Mouse (Mus musculus): ENCODE data around the gene Ddhd1. TPM values are rescaled to one million over a fixed set of nuclear protein-coding genes. Genes with fewer than 3 reads are reported as not detected.

Ddhd1 gene
- polyA plus RNA-seq, 1 experiment: 333 TPM

GRCm38 (mm10) chr14:45551121-45551768 is 106.7 kb downstream of the Ddhd1 start:
- H3K4me3 ChIP-seq (ENCODE audit: insufficient read depth, low read depth, low read length): no peak overlapping the region
- 61% methylated on average over 17 of the region's 17 CpGs for WGBS
- TF ChIP-seq CTCF (IDR thresholded peaks at IDR 0.05; ENCODE audit: insufficient read depth, low read depth, low read length): no peak
- TF ChIP-seq POLR2A (IDR thresholded peaks at IDR 0.05; ENCODE audit: insufficient read depth, low read depth, low read length): no peak
- H3K27ac ChIP-seq (ENCODE audit: insufficient read depth, low read depth, low read length): no peak overlapping the region
- peaks cover 3% of the 10 kb centered on the region for H3K4me1 ChIP-seq (ENCODE audit: control insufficient read depth, insufficient read depth, low read length)

- 44% methylated on average over 13 of the region's 13 CpGs for WGBS
- H3K27ac ChIP-seq (ENCODE audit: insufficient read depth, low read depth, low read length): no peak overlapping the region
- H3K4me3 ChIP-seq (ENCODE audit: insufficient read depth, low read depth, low read length): no peak overlapping the region
- peaks cover 3% of the 10 kb centered on the region for H3K4me1 ChIP-seq (ENCODE audit: control insufficient read depth, insufficient read depth, low read length)
- TF ChIP-seq CTCF (IDR thresholded peaks at IDR 0.05; ENCODE audit: insufficient read depth, low read depth, low read length): no peak
- no peak for TF ChIP-seq POLR2A (IDR thresholded peaks at IDR 0.05; ENCODE audit: insufficient read depth, low read depth, low read length)
These were observed 107.8 kb downstream of the Ddhd1 start for GRCm38 (mm10) chr14:45550010-45550647.

- no peak for TF ChIP-seq POLR2A (IDR thresholded peaks at IDR 0.05; ENCODE audit: insufficient read depth, low read depth, low read length)
- no peak for TF ChIP-seq CTCF (IDR thresholded peaks at IDR 0.05; ENCODE audit: insufficient read depth, low read depth, low read length)
- Histone ChIP-seq H3K4me1 (ENCODE audit: control insufficient read depth, insufficient read depth, low read length) (peaks cover 3% of the 10 kb centered on the region), H3K27ac (ENCODE audit: insufficient read depth, low read depth, low read length) (no peak overlapping the region), H3K4me3 (ENCODE audit: insufficient read depth, low read depth, low read length) (no peak overlapping the region)
- WGBS: 89% methylated on average over 3 of the region's 3 CpGs
These were observed 109.8 kb downstream of the Ddhd1 start for GRCm38 (mm10) chr14:45548118-45548517.

- TF ChIP-seq CTCF (IDR thresholded peaks at IDR 0.05; ENCODE audit: insufficient read depth, low read depth, low read length) (no peak), POLR2A (IDR thresholded peaks at IDR 0.05; ENCODE audit: insufficient read depth, low read depth, low read length) (no peak)
- WGBS: 93% methylated on average over 7 of the region's 7 CpGs
- Histone ChIP-seq H3K4me3 (ENCODE audit: insufficient read depth, low read depth, low read length) (no peak overlapping the region), H3K27ac (ENCODE audit: insufficient read depth, low read depth, low read length) (no peak overlapping the region), H3K4me1 (ENCODE audit: control insufficient read depth, insufficient read depth, low read length) (no peaks in the 10 kb centered on the region)
These were observed 113.0 kb downstream of the Ddhd1 start for GRCm38 (mm10) chr14:45544905-45545304.

DNA sequence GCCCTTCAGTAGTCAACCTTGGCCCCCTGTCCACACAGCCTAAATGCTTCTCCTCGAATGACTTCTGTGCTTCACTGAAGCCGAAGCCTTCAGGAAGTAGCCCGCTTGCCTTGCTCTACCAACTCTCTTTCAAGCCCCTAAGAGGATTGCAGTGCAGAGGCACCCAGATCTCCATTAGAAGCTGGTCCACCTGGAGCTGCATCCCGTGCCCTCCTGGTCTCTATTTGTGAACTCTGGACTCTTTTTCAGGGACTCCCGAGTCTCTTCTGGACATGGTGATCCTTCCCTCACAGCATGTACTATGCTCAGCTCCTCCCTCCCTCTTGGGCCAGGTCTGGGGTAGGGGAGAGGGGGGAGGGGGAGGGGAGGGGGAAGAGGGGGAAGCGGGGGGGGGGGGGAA is 113.9 kb downstream of the Ddhd1 start:
- TF ChIP-seq CTCF (IDR thresholded peaks at IDR 0.05; ENCODE audit: insufficient read depth, low read depth, low read length) (no peak), POLR2A (IDR thresholded peaks at IDR 0.05; ENCODE audit: insufficient read depth, low read depth, low read length) (no peak)
- Histone ChIP-seq H3K4me1 (ENCODE audit: control insufficient read depth, insufficient read depth, low read length) (peaks cover 3% of the 10 kb centered on the region; the same call in 1 of the 2 replicates), H3K4me3 (ENCODE audit: insufficient read depth, low read depth, low read length) (no peak overlapping the region), H3K27ac (ENCODE audit: insufficient read depth, low read depth, low read length) (no peak overlapping the region)
- 77% methylated on average over 5 of the region's 6 CpGs for whole genome bisulfite sequencing

DNA sequence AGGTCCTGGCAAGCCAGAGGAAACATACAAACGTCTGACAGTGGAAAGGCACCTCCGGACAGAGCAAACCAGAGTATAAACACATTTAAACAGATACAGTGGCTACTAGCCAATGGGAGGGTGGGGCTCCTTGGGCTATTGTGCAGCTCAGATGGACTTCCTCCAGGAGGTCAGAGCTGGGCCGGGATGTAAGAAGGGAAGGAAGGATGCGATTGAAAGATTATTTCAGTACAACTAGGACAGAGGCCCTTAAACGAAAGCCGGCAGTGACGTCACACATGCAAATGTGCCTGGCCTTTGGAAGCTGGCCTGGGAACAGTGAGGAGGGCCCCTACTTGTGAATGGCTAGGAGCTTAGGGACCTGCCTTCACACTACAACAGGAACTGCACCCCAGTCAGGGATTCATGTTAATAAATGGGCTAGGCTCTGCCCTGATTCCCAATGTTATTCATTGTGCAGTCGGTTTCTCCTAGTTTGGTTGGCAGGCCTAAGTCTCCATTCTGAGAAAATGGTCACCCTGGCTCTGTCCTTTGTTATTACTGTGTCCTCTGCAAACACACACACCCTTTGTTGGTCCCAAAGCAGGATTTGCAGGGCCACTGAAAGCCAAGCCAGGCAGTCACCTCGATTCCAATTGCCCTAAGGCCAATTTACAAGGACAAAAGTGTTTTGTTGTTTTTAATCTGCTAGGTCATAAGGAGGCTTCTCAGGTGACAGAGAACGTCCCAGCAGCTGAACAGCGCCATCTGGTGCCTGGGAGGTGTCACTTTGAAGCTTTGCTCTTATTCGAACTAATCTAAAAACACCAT is 118.1 kb downstream of the Ddhd1 start:
- TF ChIP-seq POLR2A (IDR thresholded peaks at IDR 0.05; ENCODE audit: insufficient read depth, low read depth, low read length): no peak
- TF ChIP-seq CTCF (IDR thresholded peaks at IDR 0.05; ENCODE audit: insufficient read depth, low read depth, low read length): peak; percentile 54
- Histone ChIP-seq H3K4me3 (ENCODE audit: insufficient read depth, low read depth, low read length) (no peak overlapping the region), H3K4me1 (ENCODE audit: control insufficient read depth, insufficient read depth, low read length) (peaks cover 3% of the 10 kb centered on the region; the same call in 1 of the 2 replicates), H3K27ac (ENCODE audit: insufficient read depth, low read depth, low read length) (no peak overlapping the region)
- 20% methylated on average over 12 of the region's 12 CpGs for WGBS

Other genes starting within 250 kb of the Ddhd1 start
- gene Fermt2, start 128.0 kb downstream of the Ddhd1 start, polyA plus RNA-seq (2012; ENCODE audit: insufficient read depth, insufficient read length, low replicate concordance, missing spikeins): 298 TPM in 1 of 2 replicates, not detected in the other